Mouse (Mus musculus) heart, postnatal 10 days (tissue): Measurements from ENCODE around the gene Sod3. TPM values are rescaled to one million over a fixed set of nuclear protein-coding genes. Genes with fewer than 3 reads are reported as not detected.

Experiments
- DNase-seq, 2 experiments: peaks; one replicate each; pipeline ENCODE4 v3.0.0; 2021
- intact Hi-C: fragments of 180-260 bp; cut with DNase I; formaldehyde crosslinking; loops from one replicate; pipeline ENCODE4 v1.15.1; 2025
- total RNA-seq, 2 experiments: library from RNA; stranded (reverse); gene quantifications; 2 replicates each; pipeline ENCODE4 v1.2.3; 2021

The Sod3 gene
- 10 to 100 TPM in 1 of 2 experiments, 1 to 10 TPM in 1; 8.6 to 13.0 TPM for total RNA-seq

GRCm38 (mm10) chr5:52363468-52364150, at the start of gene Sod3:
Sod3 (plus strand) TSS chr5:52363791.
- DNase-seq = peak; percentile 75 to 76
- intact Hi-C loops = no loop called here

GRCm38 (mm10) chr5:52316926-52317325, 46.7 kb upstream of the Sod3 start:
- intact Hi-C loops = no loop called here
- peak in 1 of 2 experiments; percentile 35 for DNase-seq

GRCm38 (mm10) chr5:52319499-52319898, 44.1 kb upstream of the Sod3 start:
- intact Hi-C loops = no loop called here
- no peak for DNase-seq

GRCm38 (mm10) chr5:52332120-52332519, 31.5 kb upstream of the Sod3 start:
- no peak for DNase-seq
- intact Hi-C loops = no loop called here

GRCm38 (mm10) chr5:52335590-52335989, 28.0 kb upstream of the Sod3 start:
- intact Hi-C loops = no loop called here
- DNase-seq = peak in 1 of 2 experiments; percentile 32

- no peak for DNase-seq
- intact Hi-C loops = no loop called here
Measured at GRCm38 (mm10) chr5:52339134-52339533, 24.5 kb upstream of the Sod3 start.

- DNase-seq = peak in 1 of 2 experiments; percentile 15
- intact Hi-C loops = no loop called here
Measured at GRCm38 (mm10) chr5:52346890-52347289, 16.7 kb upstream of the Sod3 start.

GRCm38 (mm10) chr5:52350451-52350850, 13.1 kb upstream of the Sod3 start:
- DNase-seq = peak; percentile 40 to 58
- intact Hi-C loops = no loop called here

- DNase-seq = no peak
- intact Hi-C loops = no loop called here
Measured at GRCm38 (mm10) chr5:52351561-52351960, 12.0 kb upstream of the Sod3 start.

- intact Hi-C loops = no loop called here
- DNase-seq = no peak
Measured at GRCm38 (mm10) chr5:52352730-52353129, 10.9 kb upstream of the Sod3 start.

- intact Hi-C loops = no loop called here
- DNase-seq = no peak
Measured at GRCm38 (mm10) chr5:52354441-52354840, 9.2 kb upstream of the Sod3 start.

GRCm38 (mm10) chr5:52355612-52356011, 8.0 kb upstream of the Sod3 start:
- DNase-seq = no peak
- intact Hi-C loops = no loop called here

- no peak for DNase-seq
- intact Hi-C loops = no loop called here
Measured at GRCm38 (mm10) chr5:52357175-52357754, 6.3 kb upstream of the Sod3 start.

GRCm38 (mm10) chr5:52358120-52358519, 5.5 kb upstream of the Sod3 start:
- intact Hi-C loops = no loop called here
- DNase-seq = no peak

- intact Hi-C loops = no loop called here
- DNase-seq = no peak
Measured at GRCm38 (mm10) chr5:52360286-52361049, 3.1 kb upstream of the Sod3 start.

- DNase-seq = no peak
- intact Hi-C loops = no loop called here
Measured at GRCm38 (mm10) chr5:52362776-52363467, 669 bp upstream of the Sod3 start.

GRCm38 (mm10) chr5:52364521-52364920, 930 bp downstream of the Sod3 start:
- no peak for DNase-seq
- intact Hi-C loops = no loop called here

- intact Hi-C loops = no loop called here
- no peak for DNase-seq
Measured at GRCm38 (mm10) chr5:52365930-52366329, 2.3 kb downstream of the Sod3 start.

GRCm38 (mm10) chr5:52366661-52367060, 3.1 kb downstream of the Sod3 start:
- intact Hi-C loops = no loop called here
- DNase-seq = no peak

- intact Hi-C loops = no loop called here
- peak; percentile 31 to 42 for DNase-seq
Measured at GRCm38 (mm10) chr5:52367866-52368840, 4.6 kb downstream of the Sod3 start.
